Mouse (Mus musculus) embryonic facial prominence, embryonic 11.5 days (tissue): ENCODE data around the gene Krtap19-2. TPM values are rescaled to one million over a fixed set of nuclear protein-coding genes. Genes with fewer than 3 reads are reported as not detected.

Source experiments
- ATAC-seq: fragments of 200-750 bp; cut with Nextera tagmentation; replicated peaks from 2 replicates; pipeline ENCODE4 v1.8.0; 2017; ENCODE audit warnings: low read depth; ENCODE audit not compliant: insufficient number of reproducible peaks, low FRiP score, low TSS enrichment
- DNase-seq: peaks from one replicate; pipeline ENCODE4 v3.0.0-alpha.2; 2015; ENCODE audit warnings: low spot score
- H3K27ac ChIP-seq: fragments of 300-500 bp; sonication (generic); replicated peaks from 2 replicates; pipeline ENCODE4 v1.5.1; 2014; ENCODE audit warnings: mild to moderate bottlenecking, low read depth, low read length, control low read depth
- H3K27me3 ChIP-seq: fragments of 300-500 bp; sonication (generic); 2 replicates; pipeline ENCODE4 v1.6.1; 2014; ENCODE audit warnings: mild to moderate bottlenecking, low read length, moderate library complexity, mixed read lengths; ENCODE audit not compliant: control insufficient read depth, insufficient read depth
- H3K36me3 ChIP-seq: fragments of 300-500 bp; sonication (generic); replicated peaks from 2 replicates; pipeline ENCODE4 v1.6.1; 2014; ENCODE audit warnings: low read depth, mild to moderate bottlenecking, low read length, moderate library complexity, mixed read lengths; ENCODE audit not compliant: control insufficient read depth, insufficient read depth
- H3K4me1 ChIP-seq: fragments of 300-500 bp; sonication (generic); 2 replicates; pipeline ENCODE4 v1.6.1; 2014; ENCODE audit warnings: low read length, mixed read lengths; ENCODE audit not compliant: control insufficient read depth, insufficient read depth
- H3K4me2 ChIP-seq: fragments of 300-500 bp; sonication (generic); 2 replicates; pipeline ENCODE4 v1.6.1; 2014; ENCODE audit warnings: low read depth, mild to moderate bottlenecking, control low read depth, low read length, moderate library complexity
- H3K4me3 ChIP-seq: fragments of 300-500 bp; sonication (generic); 2 replicates; pipeline ENCODE4 v1.5.1; 2014; ENCODE audit warnings: low read depth, low read length, control low read depth
- H3K9ac ChIP-seq: fragments of 300-500 bp; sonication (generic); replicated peaks from 2 replicates; pipeline ENCODE4 v1.6.1; 2014; ENCODE audit warnings: mild to moderate bottlenecking, control low read depth, low read length
- H3K9me3 ChIP-seq: fragments of 300-500 bp; sonication (generic); replicated peaks from 2 replicates; pipeline ENCODE4 v1.6.1; 2016; ENCODE audit warnings: mild to moderate bottlenecking, low read length, inconsistent platforms, mixed read lengths; ENCODE audit not compliant: control insufficient read depth
- WGBS: fragments of 180-500 bp; shearing (Covaris S2); extraction: QIAGEN DNeasy Blood & Tissue Kit; methylation state at CpG from one replicate; pipeline ENCODE4 v1.1.7; 2014; 5-methylcytosine and 5-hydroxymethylcytosine counted together
- polyA plus RNA-seq: library from polyadenylated mRNA; unstranded; fragments of >200 nt; fragmentation: Nextera tagmentation; extraction: Ambion mirVana; gene quantifications from 2 replicates; pipeline ENCODE4 v1.2.1, GENCODE M21; 2014

Krtap19-2 gene
- polyA plus RNA-seq, 1 experiment from 2014 or later = not detected

DNA sequence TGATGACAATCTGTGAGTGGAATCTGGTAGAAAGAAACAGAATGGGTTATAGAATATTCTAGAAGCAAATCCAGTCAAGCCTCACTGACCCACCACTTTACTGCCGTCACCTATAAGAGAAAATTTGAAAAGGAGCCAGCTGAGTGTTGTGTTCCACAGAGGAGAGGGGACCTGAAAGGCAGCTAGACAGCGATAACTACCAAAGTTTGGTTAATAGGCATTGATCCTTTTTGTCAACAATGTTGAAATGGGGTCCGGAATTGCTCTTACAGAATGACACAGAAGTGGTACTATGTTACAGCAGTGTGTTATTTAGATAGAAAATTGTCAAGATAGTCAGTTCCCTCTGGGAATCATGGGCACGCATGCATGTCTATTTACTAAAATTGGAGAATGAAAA is 25.5 kb downstream of the Krtap19-2 start:
- Histone ChIP-seq H3K9me3 (no peaks in the 10 kb centered on the region), H3K9ac (no peak overlapping the region), H3K27me3 (no peaks in the 10 kb centered on the region), H3K4me2 (no peak overlapping the region), H3K27ac (no peak overlapping the region), H3K4me3 (no peak overlapping the region), H3K4me1 (no peaks in the 10 kb centered on the region), H3K36me3 (no peaks in the 10 kb centered on the region)
- DNase-seq = no peak
- 83% methylated on average over 4 of the region's 4 CpGs for WGBS
- ATAC-seq = no peak

DNA sequence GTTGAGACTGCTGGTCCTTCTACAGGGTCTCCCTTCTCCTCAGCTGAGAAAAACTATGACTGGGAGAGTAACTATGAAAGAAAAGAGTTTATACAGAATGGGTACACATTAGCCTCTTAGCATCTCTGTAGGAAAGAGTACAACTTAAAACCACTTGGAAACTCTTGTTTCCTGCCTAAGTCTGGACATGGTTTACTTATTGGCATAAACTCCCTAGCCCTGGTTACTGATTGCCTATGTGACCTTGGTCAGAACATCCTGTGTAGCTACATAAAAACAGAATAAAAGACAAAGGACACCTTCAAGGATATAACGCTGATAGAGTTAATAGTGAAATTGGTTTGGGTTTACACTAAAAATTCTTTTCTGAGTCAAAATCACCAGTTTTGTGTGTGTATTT is 26.7 kb downstream of the Krtap19-2 start:
- Histone ChIP-seq H3K9ac (no peak overlapping the region), H3K4me2 (no peak overlapping the region), H3K4me3 (no peak overlapping the region), H3K36me3 (no peaks in the 10 kb centered on the region), H3K9me3 (no peaks in the 10 kb centered on the region), H3K4me1 (no peaks in the 10 kb centered on the region), H3K27ac (no peak overlapping the region), H3K27me3 (no peaks in the 10 kb centered on the region)
- WGBS = 97% methylated on average over 1 of the region's 1 CpGs
- DNase-seq = no peak
- no peak for ATAC-seq

DNA sequence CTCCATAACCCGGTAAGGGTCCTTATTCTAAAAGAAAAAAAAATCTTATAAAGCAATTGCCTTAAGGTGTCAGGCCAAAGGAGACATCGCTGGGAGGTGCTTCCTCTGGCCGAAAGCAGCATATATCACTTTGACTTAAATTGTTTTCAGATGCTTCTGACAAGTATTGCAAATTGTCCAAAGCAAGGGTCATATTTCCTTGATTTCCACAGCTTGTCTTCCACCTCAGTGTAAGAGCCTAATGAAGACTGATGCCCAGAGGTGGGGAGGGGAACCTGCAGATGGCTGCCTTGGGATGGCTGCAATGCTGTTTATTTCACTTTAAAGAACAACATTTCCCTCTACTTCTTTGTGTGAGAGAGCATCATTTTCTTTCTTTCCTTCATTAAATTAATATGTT is 47.1 kb downstream of the Krtap19-2 start:
- no peak overlapping the region for H3K4me2 ChIP-seq
- no peak for ATAC-seq
- DNase-seq = peak; percentile 20
- no peaks in the 10 kb centered on the region for H3K36me3 ChIP-seq
- no peaks in the 10 kb centered on the region for H3K4me1 ChIP-seq
- H3K9me3 ChIP-seq = no peaks in the 10 kb centered on the region
- no peaks in the 10 kb centered on the region for H3K27me3 ChIP-seq
- H3K27ac ChIP-seq = no peak overlapping the region
- H3K9ac ChIP-seq = no peak overlapping the region
- H3K4me3 ChIP-seq = no peak overlapping the region
- 30% methylated on average over 3 of the region's 3 CpGs for WGBS

DNA sequence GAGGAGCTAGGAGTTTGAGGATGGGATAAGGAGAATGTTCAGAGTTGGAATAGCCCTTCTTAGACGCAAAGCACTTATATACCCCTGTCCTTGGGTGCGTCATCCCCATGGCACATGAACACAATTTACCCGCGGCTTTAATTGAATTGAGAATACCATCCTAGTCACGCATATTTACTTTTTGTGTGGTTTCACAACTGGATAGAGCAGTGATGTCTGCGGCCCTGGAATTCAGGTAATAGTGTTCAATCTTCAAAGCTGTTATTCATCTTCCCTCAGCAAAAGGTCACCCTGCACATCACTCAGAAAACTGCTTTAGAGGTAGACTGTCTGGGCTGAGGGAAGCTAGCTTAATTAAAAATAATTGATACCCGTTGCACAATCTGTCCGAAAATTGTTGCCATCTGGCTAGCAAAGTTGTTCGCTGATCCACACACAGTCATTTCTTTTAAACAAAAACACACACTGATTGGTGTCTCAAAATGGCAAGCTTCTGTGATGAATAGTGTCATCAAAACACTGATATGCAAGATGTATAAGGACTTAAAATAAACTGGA is 47.9 kb downstream of the Krtap19-2 start, which contains the start of gene Krtap14:
Gene Krtap14 (minus strand): TSS at position 51 of the 558 bp plus-strand sequence.
- DNase-seq = peak; percentile 64
- no peak within 1 kb of the TSS for H3K27ac ChIP-seq
- no peaks in the 10 kb centered on the region for H3K27me3 ChIP-seq
- WGBS = 50% methylated on average over 9 of the region's 9 CpGs
- H3K36me3 ChIP-seq = no peaks in the 10 kb centered on the region
- no peak within 1 kb of the TSS for H3K4me2 ChIP-seq
- no peak for ATAC-seq
- H3K9ac ChIP-seq = no peak within 1 kb of the TSS
- H3K4me1 ChIP-seq = no peaks in the 10 kb centered on the region
- no peak within 1 kb of the TSS for H3K4me3 ChIP-seq
- H3K9me3 ChIP-seq = no peaks in the 10 kb centered on the region

DNA sequence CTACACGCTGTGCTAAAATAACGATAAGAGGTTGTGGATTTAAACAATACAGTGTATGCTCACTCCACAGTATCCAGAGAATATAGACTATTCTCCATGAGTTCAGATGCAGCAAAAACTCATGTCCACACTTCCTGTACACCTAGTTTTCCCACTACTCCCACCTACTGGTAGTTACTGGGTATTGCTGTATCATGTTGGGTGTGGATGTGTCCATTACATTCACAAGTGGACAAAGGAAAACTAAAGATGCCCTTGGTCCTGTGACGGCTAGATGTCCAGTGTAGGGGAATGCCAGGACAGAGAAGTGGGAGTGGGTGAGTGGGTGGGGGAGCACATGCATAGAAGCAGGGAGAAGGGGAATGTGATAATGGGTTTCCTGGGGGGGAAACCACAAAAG is 50.3 kb downstream of the Krtap19-2 start:
- H3K4me2 ChIP-seq = no peak overlapping the region
- DNase-seq (peak; percentile 43), ATAC-seq (no peak)
- 79% methylated on average over 3 of the region's 3 CpGs for WGBS
- no peaks in the 10 kb centered on the region for H3K36me3 ChIP-seq
- H3K4me1 ChIP-seq = no peaks in the 10 kb centered on the region
- no peak overlapping the region for H3K4me3 ChIP-seq
- H3K27ac ChIP-seq = no peak overlapping the region
- no peaks in the 10 kb centered on the region for H3K27me3 ChIP-seq
- no peaks in the 10 kb centered on the region for H3K9me3 ChIP-seq
- no peak overlapping the region for H3K9ac ChIP-seq

Other genes with a start within 250 kb of the Krtap19-2 start
- gene 2310079G19Rik, start 246.6 kb downstream of the Krtap19-2 start, polyA plus RNA-seq = not detected in 2 replicates
- not detected in 2 replicates for gene Krtap26-1, start 226.5 kb downstream of the Krtap19-2 start, polyA plus RNA-seq
- gene Krtap27-1, start 202.6 kb downstream of the Krtap19-2 start, polyA plus RNA-seq = not detected in 2 replicates
- gene 2310061N02Rik, start 166.3 kb downstream of the Krtap19-2 start, polyA plus RNA-seq = not detected in 2 replicates
- not detected in 2 replicates for gene Krtap13-1, start 145.4 kb downstream of the Krtap19-2 start, polyA plus RNA-seq
- not detected in 2 replicates for gene Krtap13, start 122.6 kb downstream of the Krtap19-2 start, polyA plus RNA-seq
- gene 2310034C09Rik, start 115.4 kb downstream of the Krtap19-2 start, polyA plus RNA-seq = not detected in 2 replicates
- gene 2310057N15Rik, start 100.1 kb downstream of the Krtap19-2 start, polyA plus RNA-seq = not detected in 2 replicates
- gene Gm5965, start 96.4 kb downstream of the Krtap19-2 start, polyA plus RNA-seq = not detected in 2 replicates
- not detected in 2 replicates for gene Gm20741, start 62.0 kb downstream of the Krtap19-2 start, polyA plus RNA-seq
- gene Krtap15, start 54.1 kb downstream of the Krtap19-2 start, polyA plus RNA-seq = not detected in 2 replicates
- gene Krtap14, start 48.1 kb downstream of the Krtap19-2 start, polyA plus RNA-seq = not detected in 2 replicates
- gene Krtap19-1, start 4.9 kb downstream of the Krtap19-2 start, polyA plus RNA-seq = not detected in 2 replicates
- not detected in 2 replicates for gene Krtap19-3, start 3.8 kb upstream of the Krtap19-2 start, polyA plus RNA-seq
- not detected in 2 replicates for gene Krtap19-4, start 10.8 kb upstream of the Krtap19-2 start, polyA plus RNA-seq
- gene Krtap19-5, start 22.2 kb upstream of the Krtap19-2 start, polyA plus RNA-seq = not detected in 2 replicates
- gene Krtap19-9b, start 58.0 kb upstream of the Krtap19-2 start, polyA plus RNA-seq = not detected in 2 replicates
- gene Krtap16-3, start 88.6 kb upstream of the Krtap19-2 start, polyA plus RNA-seq = not detected in 2 replicates
- not detected in 2 replicates for gene Krtap22-2, start 136.5 kb upstream of the Krtap19-2 start, polyA plus RNA-seq
- gene Gm10229, start 141.0 kb upstream of the Krtap19-2 start, polyA plus RNA-seq = not detected in 2 replicates
- gene Krtap6-1, start 157.4 kb upstream of the Krtap19-2 start, polyA plus RNA-seq = not detected in 2 replicates
- not detected in 2 replicates for gene Gm10228, start 167.2 kb upstream of the Krtap19-2 start, polyA plus RNA-seq
- not detected in 2 replicates for gene Krtap6-5, start 173.6 kb upstream of the Krtap19-2 start, polyA plus RNA-seq
- gene 1110025L11Rik, start 189.7 kb upstream of the Krtap19-2 start, polyA plus RNA-seq = not detected in 2 replicates
- not detected in 2 replicates for gene Krtap6-3, start 209.7 kb upstream of the Krtap19-2 start, polyA plus RNA-seq